Mouse (Mus musculus) CH12.LX (cell line): ENCODE measurements around the gene Creb5. TPM values are rescaled to one million over a fixed set of nuclear protein-coding genes. Genes with fewer than 3 reads are reported as not detected.

Source experiments
- DNase-seq: peaks from one replicate; pipeline ENCODE4 v3.0.0-alpha.2; 2013; ENCODE audit errors: extremely low read depth
- H3K27ac ChIP-seq: 2 replicates; pipeline ENCODE4 v1.5.1; 2012; ENCODE audit warnings: low read depth, mild to moderate bottlenecking, control low read depth, moderate library complexity; ENCODE audit not compliant: insufficient read depth
- H3K27me3 ChIP-seq: replicated peaks from 2 replicates; pipeline ENCODE3; 2012; ENCODE audit warnings: inconsistent platforms
- H3K36me3 ChIP-seq, 2 experiments: replicated peaks in 1 of 2; 2 replicates each; pipeline versions ENCODE3 to v1.6.1; 2012; ENCODE audit warnings: inconsistent platforms in 1 of 2, low read length in 1 of 2, mild to moderate bottlenecking in 1 of 2, mixed read lengths in 1 of 2, moderate library complexity in 1 of 2; ENCODE audit not compliant: control insufficient read depth in 1 of 2, insufficient read depth in 1 of 2
- H3K4me1 ChIP-seq, 2 experiments: 2 replicates each; pipeline ENCODE4 v1.6.1; 2012; ENCODE audit warnings: inconsistent platforms in 1 of 2, moderate library complexity in 1 of 2; ENCODE audit not compliant: insufficient read depth in 2 of 2, control insufficient read depth in 1 of 2
- H3K4me2 ChIP-seq: 2 replicates; pipeline ENCODE4 v1.6.1; 2012; ENCODE audit warnings: low read depth, mild to moderate bottlenecking, control low read depth; ENCODE audit not compliant: poor library complexity, insufficient read depth, severe bottlenecking
- H3K4me3 ChIP-seq, 3 experiments: fragments of 150-350 bp in 1 of 3; sonication (generic) in 1 of 3; replicated peaks in 1 of 3; 2 replicates each; pipeline versions ENCODE3 to v1.5.1; 2011 to 2012; ENCODE audit warnings: low read depth in 2 of 3, low read length in 2 of 3, mild to moderate bottlenecking in 2 of 3, moderate library complexity in 2 of 3, control low read depth in 1 of 3, improper control_type of control experiment in 1 of 3, inconsistent platforms in 1 of 3, mixed read lengths in 1 of 3; ENCODE audit not compliant: poor library complexity in 1 of 3
- H3K79me2 ChIP-seq: replicated peaks from 2 replicates; pipeline ENCODE4 v1.6.1; 2012; ENCODE audit warnings: mild to moderate bottlenecking, moderate library complexity; ENCODE audit not compliant: control insufficient read depth, poor library complexity, insufficient read depth, severe bottlenecking; ENCODE audit errors: extremely low read depth
- H3K9ac ChIP-seq: 2 replicates; pipeline ENCODE4 v1.6.1; 2012; ENCODE audit warnings: low read depth, mild to moderate bottlenecking, control low read depth, moderate library complexity; ENCODE audit not compliant: insufficient read depth
- H3K9me3 ChIP-seq: replicated peaks from 2 replicates; pipeline ENCODE3; 2012; ENCODE audit warnings: low read length, inconsistent platforms, mixed read lengths
- BHLHE40 ChIP-seq: IDR thresholded peaks from 2 replicates; pipeline ENCODE4 v1.6.1; 2011; ENCODE audit warnings: mild to moderate bottlenecking, low read depth, low read length, improper control_type of control experiment
- CHD1 ChIP-seq: IDR thresholded peaks from 2 replicates; pipeline ENCODE4 v1.6.1; 2012; ENCODE audit warnings: low read depth, low read length, improper control_type of control experiment, inconsistent platforms
- CTCF ChIP-seq, 2 experiments: IDR thresholded peaks in 1 of 2; conservative IDR thresholded peaks in 1 of 2; 2 replicates each; pipeline ENCODE4 v1.5.1; 2011 to 2012; ENCODE audit warnings: low read depth in 2 of 2, low read length in 2 of 2, improper control_type of control experiment in 1 of 2, inconsistent platforms in 1 of 2, mild to moderate bottlenecking in 1 of 2, moderate library complexity in 1 of 2
- E2F4 ChIP-seq: IDR thresholded peaks from 2 replicates; pipeline ENCODE4 v1.6.1; 2011; ENCODE audit warnings: low read depth, low read length, improper control_type of control experiment; ENCODE audit not compliant: insufficient replicate concordance
- ELF1 ChIP-seq: IDR thresholded peaks from 2 replicates; pipeline ENCODE4 v1.6.1; 2014; ENCODE audit warnings: low read depth, mild to moderate bottlenecking, inconsistent platforms, low read length, improper control_type of control experiment
- IRF4 ChIP-seq: IDR thresholded peaks from 2 replicates; pipeline ENCODE4 v1.6.1; 2014; ENCODE audit warnings: low read depth, mild to moderate bottlenecking, inconsistent platforms, low read length, improper control_type of control experiment
- JUN ChIP-seq: IDR thresholded peaks from 2 replicates; pipeline ENCODE4 v1.6.1; 2011; ENCODE audit warnings: low read depth, mild to moderate bottlenecking, low read length, improper control_type of control experiment, moderate library complexity; ENCODE audit not compliant: insufficient read depth
- JUND ChIP-seq: conservative IDR thresholded peaks from 2 replicates; pipeline ENCODE4 v1.6.1; 2011; ENCODE audit warnings: low read depth, low read length, improper control_type of control experiment
- MAFK ChIP-seq: IDR thresholded peaks from 2 replicates; pipeline ENCODE4 v1.6.1; 2011; ENCODE audit warnings: low read length, improper control_type of control experiment; ENCODE audit not compliant: insufficient replicate concordance
- MAX ChIP-seq: IDR thresholded peaks from 2 replicates; pipeline ENCODE4 v1.6.1; 2011; ENCODE audit warnings: low read length, improper control_type of control experiment
- MAZ ChIP-seq: IDR thresholded peaks from 2 replicates; pipeline ENCODE4 v1.6.1; 2012; ENCODE audit warnings: low read depth, mild to moderate bottlenecking, inconsistent platforms, low read length, improper control_type of control experiment, moderate library complexity
- MEF2A ChIP-seq: IDR thresholded peaks from 2 replicates; pipeline ENCODE4 v1.6.1; 2014; ENCODE audit warnings: low read depth, mild to moderate bottlenecking, inconsistent platforms, low read length, improper control_type of control experiment, borderline replicate concordance
- MYC ChIP-seq: IDR thresholded peaks from 2 replicates; pipeline ENCODE4 v1.6.1; 2011; ENCODE audit warnings: low read depth, mild to moderate bottlenecking, improper control_type of control experiment, low read length
- PAX5 ChIP-seq: IDR thresholded peaks from 2 replicates; pipeline ENCODE4 v1.6.1; 2012; ENCODE audit warnings: low read length, inconsistent platforms, mixed read lengths
- POLR2A ChIP-seq: IDR thresholded peaks from 2 replicates; pipeline ENCODE4 v1.6.1; 2011; ENCODE audit warnings: low read depth, mild to moderate bottlenecking, improper control_type of control experiment, low read length
- RAD21 ChIP-seq: IDR thresholded peaks from 2 replicates; pipeline ENCODE4 v1.6.1; 2011; ENCODE audit warnings: low read depth, mild to moderate bottlenecking, low read length, improper control_type of control experiment, moderate library complexity
- RCOR1 ChIP-seq: conservative IDR thresholded peaks from 2 replicates; pipeline ENCODE4 v1.6.1; 2012; ENCODE audit warnings: low read depth, mild to moderate bottlenecking, inconsistent platforms, low read length, improper control_type of control experiment
- SIN3A ChIP-seq: IDR thresholded peaks from 2 replicates; pipeline ENCODE4 v1.6.1; 2012; ENCODE audit warnings: low read length, improper control_type of control experiment, inconsistent platforms
- TCF12 ChIP-seq: IDR thresholded peaks from 2 replicates; pipeline ENCODE4 v1.6.1; 2014; ENCODE audit warnings: low read depth, mild to moderate bottlenecking, inconsistent platforms, low read length, improper control_type of control experiment
- UBTF ChIP-seq: IDR thresholded peaks from 2 replicates; pipeline ENCODE4 v1.6.1; 2012; ENCODE audit warnings: low read depth, mild to moderate bottlenecking, inconsistent platforms, low read length, improper control_type of control experiment, moderate library complexity
- USF2 ChIP-seq: conservative IDR thresholded peaks from 2 replicates; pipeline ENCODE4 v1.6.1; 2011; ENCODE audit warnings: low read depth, low read length, improper control_type of control experiment
- ZC3H11A ChIP-seq: IDR thresholded peaks from 2 replicates; pipeline ENCODE4 v1.6.1; 2012; ENCODE audit warnings: low read depth, mild to moderate bottlenecking, inconsistent platforms, low read length, improper control_type of control experiment
- ZKSCAN1 ChIP-seq: IDR thresholded peaks from 2 replicates; pipeline ENCODE4 v1.6.1; 2012; ENCODE audit warnings: low read depth, inconsistent platforms, low read length, improper control_type of control experiment, borderline replicate concordance
- ZMIZ1 ChIP-seq: IDR thresholded peaks from 2 replicates; pipeline ENCODE4 v1.6.1; 2012; ENCODE audit warnings: low read depth, mild to moderate bottlenecking, inconsistent platforms, low read length, improper control_type of control experiment
- dilution Hi-C: fragments of 300-500 bp; cut with MboI; formaldehyde crosslinking; loops from 2 replicates; pipeline ENCODE4 v1.14.3; 2020; ENCODE audit warnings: low sequenced_read_pairs; ENCODE audit not compliant: extremely low pct_unique_long_range_greater_than_20kb, extremely low pct_ligation_motif_present
- in situ Hi-C: fragments of 300-500 bp; cut with MboI; formaldehyde crosslinking; loops from 3 replicates; pipeline ENCODE4 v1.14.3; 2019; ENCODE audit warnings: low sequenced_read_pairs, low pct_ligation_motif_present, low pct_unique_long_range_greater_than_20kb, mixed read lengths
- polyA plus RNA-seq: library from polyadenylated mRNA; unstranded; fragments of >175 nt; gene quantifications from 2 replicates; pipeline ENCODE4 v1.2.1, GENCODE M21; 2012; ENCODE audit warnings: low read depth; ENCODE audit not compliant: insufficient read length
- total RNA-seq, 2 experiments: library from RNA; depleted of rRNA; stranded (reverse); fragments of 300-350 nt in 1 of 2; fragments of >200 nt in 1 of 2; gene quantifications; 2 replicates each; pipeline ENCODE4 v1.2.3; 2012 to 2014

The Creb5 gene
- total and polyA plus RNA-seq, 3 experiments = 0.68 to 2.1 (median 0.86) TPM

DNA sequence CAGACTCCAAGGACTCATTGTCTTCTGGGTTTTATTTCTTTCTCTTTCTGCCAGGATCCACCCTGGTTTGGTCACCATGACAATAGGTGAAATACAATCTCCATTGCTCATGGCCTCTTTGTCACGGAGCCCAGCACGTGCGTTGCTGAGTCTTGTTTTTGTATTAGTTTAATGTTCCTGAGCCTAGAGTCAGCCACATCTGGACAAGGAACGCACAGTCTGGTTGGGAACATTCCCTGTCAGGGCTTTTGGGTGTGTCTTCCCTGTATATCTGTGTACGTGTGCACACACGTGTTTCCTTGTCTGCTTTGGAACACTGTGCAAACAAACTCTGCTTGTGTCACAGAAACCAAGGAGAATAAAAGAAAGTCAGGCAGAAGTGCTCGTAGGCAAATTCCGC is 331.1 kb downstream of the Creb5 start:
- H3K79me2 ChIP-seq = no peaks in the 10 kb centered on the region
- no peak overlapping the region for H3K9ac ChIP-seq
- no peak for DNase-seq
- dilution Hi-C loops = no loop called here
- H3K4me1 ChIP-seq = no peaks in the 10 kb centered on the region
- in situ Hi-C loops = no loop called here
- no peaks in the 10 kb centered on the region for H3K27me3 ChIP-seq
- H3K4me2 ChIP-seq = no peak overlapping the region
- no peak for TF ChIP-seq IRF4
- no peak for TF ChIP-seq PAX5
- TF ChIP-seq JUN = no peak
- no peak for TF ChIP-seq MEF2A
- no peak for TF ChIP-seq ELF1
- TF ChIP-seq USF2 = no peak
- no peak for TF ChIP-seq POLR2A
- TF ChIP-seq JUND = no peak
- no peak for TF ChIP-seq SIN3A
- no peak for TF ChIP-seq UBTF
- no peak for TF ChIP-seq MAX
- no peak for TF ChIP-seq E2F4
- no peak for TF ChIP-seq TCF12
- TF ChIP-seq MAZ = no peak
- H3K9me3 ChIP-seq = no peaks in the 10 kb centered on the region
- no peak overlapping the region for H3K4me3 ChIP-seq
- H3K27ac ChIP-seq = no peak overlapping the region
- no peaks in the 10 kb centered on the region for H3K36me3 ChIP-seq

DNA sequence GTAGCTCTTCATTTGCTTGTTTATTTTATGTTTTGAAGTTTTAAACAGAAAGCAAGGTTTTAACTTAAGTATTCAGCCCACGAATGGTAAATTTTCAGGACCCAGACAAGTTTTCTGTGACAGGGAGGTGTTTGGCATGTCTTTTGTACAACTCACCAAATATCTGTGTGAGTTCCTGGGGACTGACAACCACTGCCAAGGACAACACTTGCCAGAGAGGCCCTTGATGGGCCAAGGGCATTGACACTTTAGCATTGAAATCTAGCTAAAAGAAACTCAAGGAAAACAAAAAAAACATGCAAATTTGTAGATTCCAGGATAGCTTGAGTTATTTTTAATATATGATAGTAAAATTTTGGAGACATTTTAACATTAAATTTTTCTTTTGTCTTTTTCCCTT is 332.6 kb downstream of the Creb5 start:
- no peak overlapping the region for H3K27ac ChIP-seq
- H3K9me3 ChIP-seq = no peaks in the 10 kb centered on the region
- no peak overlapping the region for H3K4me3 ChIP-seq
- H3K36me3 ChIP-seq = no peaks in the 10 kb centered on the region
- no peak overlapping the region for H3K4me2 ChIP-seq
- in situ Hi-C loops = no loop called here
- H3K27me3 ChIP-seq = no peaks in the 10 kb centered on the region
- no peak for DNase-seq
- H3K79me2 ChIP-seq = no peaks in the 10 kb centered on the region
- dilution Hi-C loops = no loop called here
- no peak for TF ChIP-seq ZKSCAN1
- TF ChIP-seq, all 38 proteins: peak for 0
- Histone ChIP-seq H3K4me1 (no peaks in the 10 kb centered on the region), H3K9ac (no peak overlapping the region)

DNA sequence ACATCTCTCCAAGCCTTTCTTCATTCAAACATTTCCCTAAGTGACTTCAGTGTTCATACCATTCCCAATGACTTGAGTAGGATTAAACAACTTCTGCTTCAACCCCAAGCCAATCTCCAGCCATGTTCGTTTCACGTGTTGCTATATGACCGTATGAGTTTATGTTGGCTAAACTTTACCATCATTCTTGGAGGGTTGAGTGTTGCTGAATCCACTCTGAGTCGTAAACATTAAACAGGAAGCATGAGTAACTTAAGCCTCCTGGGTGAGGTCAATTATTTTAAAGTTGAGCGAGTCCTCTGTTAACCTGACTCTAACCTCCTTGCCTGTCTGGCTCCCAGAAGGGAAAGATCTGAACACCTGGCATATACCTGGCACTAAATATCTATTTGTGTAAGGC is 334.2 kb downstream of the Creb5 start:
- no peaks in the 10 kb centered on the region for H3K27me3 ChIP-seq
- dilution Hi-C loops = no loop called here
- H3K4me2 ChIP-seq = no peak overlapping the region
- no peak for DNase-seq
- no peak overlapping the region for H3K9ac ChIP-seq
- H3K79me2 ChIP-seq = no peaks in the 10 kb centered on the region
- in situ Hi-C loops = no loop called here
- no peaks in the 10 kb centered on the region for H3K36me3 ChIP-seq
- no peaks in the 10 kb centered on the region for H3K9me3 ChIP-seq
- H3K4me1 ChIP-seq = peaks cover 5 to 9% of the 10 kb centered on the region in 2 experiments; a peak in 3 of 4 replicates
- H3K27ac ChIP-seq = no peak overlapping the region
- no peak overlapping the region for H3K4me3 ChIP-seq
- TF ChIP-seq ZKSCAN1 (no peak), E2F4 (no peak), PAX5 (no peak), CHD1 (no peak), BHLHE40 (no peak), ZMIZ1 (no peak), ZC3H11A (no peak), CTCF (conservative IDR thresholded peaks at IDR 0.05 in 1 of 2, IDR thresholded peaks at IDR 0.05 in 1 of 2; ENCODE audit: low read depth in 2 of 2, low read length in 2 of 2) (no peak), RAD21 (no peak), MAX (no peak), MAFK (no peak), MYC (no peak), RCOR1 (no peak), JUND (no peak)
